Mouse (Mus musculus) bone marrow macrophage, adult 2 months (primary cell): Measurements from ENCODE around the gene Immt.

Experiments used
- CTCF ChIP-seq: IDR thresholded peaks from 2 replicates; pipeline ENCODE4 v1.5.1; 2012; ENCODE audit warnings: low read depth, mild to moderate bottlenecking, low read length, moderate library complexity
- POLR2A ChIP-seq: IDR thresholded peaks from 2 replicates; pipeline ENCODE4 v1.6.1; 2012; ENCODE audit warnings: mild to moderate bottlenecking, low read depth, low read length, borderline replicate concordance

DNA sequence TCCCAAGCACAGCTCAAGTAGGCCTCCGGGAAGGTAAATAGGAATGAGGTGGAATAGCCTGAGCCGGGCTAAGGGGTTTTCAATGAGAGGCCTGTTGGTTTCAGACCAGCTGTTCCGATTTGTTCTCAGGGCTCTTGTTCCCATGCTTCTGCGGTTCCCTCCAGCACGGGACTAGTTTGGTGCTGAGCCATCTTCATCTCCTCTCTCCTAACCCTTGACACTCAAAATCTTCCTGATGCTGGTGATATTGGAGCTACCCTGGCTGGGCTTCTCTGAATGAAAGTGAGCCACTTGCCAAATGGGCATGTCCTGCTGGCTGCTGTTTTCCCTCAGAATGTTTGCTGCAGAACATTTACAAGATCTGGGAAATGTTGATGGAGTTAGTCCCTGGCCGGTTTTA is 39.4 kb upstream of the Immt start:
- TF ChIP-seq CTCF, result no peak
- no peak for TF ChIP-seq POLR2A
